Mouse (Mus musculus) embryonic facial prominence, embryonic 12.5 days (tissue): ENCODE results near the gene Fchsd2. TPM values are rescaled to one million over a fixed set of nuclear protein-coding genes. Genes with fewer than 3 reads are reported as not detected.

Experiments
- ATAC-seq: fragments of 200-750 bp; cut with Nextera tagmentation; 2 replicates; pipeline ENCODE4 v1.8.0; 2017; ENCODE audit not compliant: insufficient number of reproducible peaks, insufficient read depth, low FRiP score, low TSS enrichment
- H3K27ac ChIP-seq: fragments of 300-500 bp; sonication (generic); 2 replicates; pipeline ENCODE4 v1.5.1; 2016; ENCODE audit warnings: mild to moderate bottlenecking
- H3K27me3 ChIP-seq: fragments of 300-500 bp; sonication (generic); 2 replicates; pipeline ENCODE4 v1.6.1; 2016; ENCODE audit warnings: mild to moderate bottlenecking, moderate library complexity
- H3K36me3 ChIP-seq: fragments of 300-500 bp; sonication (generic); 2 replicates; pipeline ENCODE4 v1.6.1; 2016; ENCODE audit warnings: mild to moderate bottlenecking
- H3K4me1 ChIP-seq: fragments of 300-500 bp; sonication (generic); 2 replicates; pipeline ENCODE4 v1.6.1; 2016
- H3K4me2 ChIP-seq: fragments of 300-500 bp; sonication (generic); replicated peaks from 2 replicates; pipeline ENCODE4 v1.6.1; 2016; ENCODE audit warnings: mild to moderate bottlenecking, moderate library complexity
- H3K4me3 ChIP-seq: fragments of 300-500 bp; sonication (generic); 2 replicates; pipeline ENCODE4 v1.5.1; 2016; ENCODE audit warnings: mild to moderate bottlenecking
- H3K9ac ChIP-seq: fragments of 300-500 bp; sonication (generic); 2 replicates; pipeline ENCODE4 v1.6.1; 2016; ENCODE audit warnings: mild to moderate bottlenecking, moderate library complexity
- H3K9me3 ChIP-seq: fragments of 300-500 bp; sonication (generic); 2 replicates; pipeline ENCODE4 v1.6.1; 2016; ENCODE audit warnings: mild to moderate bottlenecking, moderate library complexity
- WGBS: fragments of 180-500 bp; shearing (Covaris S2); methylation state at CpG from one replicate; pipeline ENCODE4 v1.1.7; 2016; 5-methylcytosine and 5-hydroxymethylcytosine counted together
- polyA plus RNA-seq: library from polyadenylated mRNA; unstranded; fragments of >200 nt; fragmentation: Nextera tagmentation; extraction: Ambion mirVana; gene quantifications from 2 replicates; pipeline ENCODE4 v1.2.1, GENCODE M21; 2016

Fchsd2 gene
- polyA plus RNA-seq, 1 experiment from 2014 or later = 29.4 TPM

GRCm38 (mm10) chr7:101083562-101084166, 9.0 kb upstream of the Fchsd2 start:
- 78% methylated on average over 9 of the region's 9 CpGs for WGBS
- Histone ChIP-seq H3K36me3 (no peaks in the 10 kb centered on the region), H3K4me3 (no peak overlapping the region), H3K27ac (no peak overlapping the region), H3K4me2 (no peak overlapping the region), H3K27me3 (no peaks in the 10 kb centered on the region), H3K4me1 (no peaks in the 10 kb centered on the region), H3K9me3 (no peaks in the 10 kb centered on the region), H3K9ac (no peak overlapping the region)
- no peak for ATAC-seq

- Histone ChIP-seq H3K4me2 (no peak overlapping the region), H3K36me3 (no peaks in the 10 kb centered on the region), H3K9me3 (no peaks in the 10 kb centered on the region), H3K9ac (no peak overlapping the region), H3K4me3 (no peak overlapping the region), H3K27ac (no peak overlapping the region), H3K4me1 (no peaks in the 10 kb centered on the region), H3K27me3 (no peaks in the 10 kb centered on the region)
- ATAC-seq = no peak
- WGBS = 86% methylated on average over 4 of the region's 4 CpGs
These were observed 7.7 kb upstream of the Fchsd2 start for GRCm38 (mm10) chr7:101084816-101085456.

GRCm38 (mm10) chr7:101085779-101086178, 6.9 kb upstream of the Fchsd2 start:
- Histone ChIP-seq H3K36me3 (no peaks in the 10 kb centered on the region), H3K4me3 (no peak overlapping the region), H3K9me3 (no peaks in the 10 kb centered on the region), H3K9ac (no peak overlapping the region), H3K27me3 (no peaks in the 10 kb centered on the region), H3K4me2 (no peak overlapping the region), H3K4me1 (no peaks in the 10 kb centered on the region), H3K27ac (no peak overlapping the region)
- WGBS = 64% methylated on average over 4 of the region's 4 CpGs
- ATAC-seq = no peak

GRCm38 (mm10) chr7:101088687-101089086, 4.0 kb upstream of the Fchsd2 start:
- H3K36me3 ChIP-seq = no peaks in the 10 kb centered on the region
- no peak overlapping the region for H3K27ac ChIP-seq
- WGBS = 78% methylated on average over 4 of the region's 4 CpGs
- no peaks in the 10 kb centered on the region for H3K4me1 ChIP-seq
- no peak overlapping the region for H3K9ac ChIP-seq
- H3K9me3 ChIP-seq = no peaks in the 10 kb centered on the region
- no peak overlapping the region for H3K4me3 ChIP-seq
- H3K4me2 ChIP-seq = no peak overlapping the region
- no peaks in the 10 kb centered on the region for H3K27me3 ChIP-seq
- no peak for ATAC-seq

GRCm38 (mm10) chr7:101089242-101089641, 3.4 kb upstream of the Fchsd2 start:
- WGBS = 74% methylated on average over 3 of the region's 3 CpGs
- H3K36me3 ChIP-seq = no peaks in the 10 kb centered on the region
- no peak for ATAC-seq
- no peaks in the 10 kb centered on the region for H3K27me3 ChIP-seq
- no peak overlapping the region for H3K4me2 ChIP-seq
- no peak overlapping the region for H3K4me3 ChIP-seq
- H3K27ac ChIP-seq = no peak overlapping the region
- H3K9me3 ChIP-seq = no peaks in the 10 kb centered on the region
- no peak overlapping the region for H3K9ac ChIP-seq
- H3K4me1 ChIP-seq = no peaks in the 10 kb centered on the region

DNA sequence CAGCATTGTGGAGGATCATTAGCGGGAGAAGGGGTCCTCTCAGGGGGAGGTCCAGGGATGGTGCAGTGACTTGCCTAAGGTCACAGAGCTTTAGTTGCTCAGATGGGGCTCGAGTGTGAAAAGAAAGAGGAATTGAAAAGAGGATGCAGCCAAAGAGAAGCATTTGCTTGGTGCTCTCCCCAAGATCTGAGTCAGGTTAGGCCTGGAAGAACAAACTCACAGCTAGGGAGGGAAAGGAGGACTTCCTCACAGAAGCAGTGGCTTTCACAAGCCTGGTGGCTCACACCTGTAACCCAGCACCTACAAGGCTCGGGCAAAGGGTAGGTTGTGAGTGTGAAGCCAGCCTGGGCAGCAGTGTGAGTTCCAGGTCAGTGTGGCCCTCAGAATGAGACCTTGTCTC, 568 bp downstream of the Fchsd2 start:
- Histone ChIP-seq H3K4me1 (no peaks in the 10 kb centered on the region), H3K27me3 (no peaks in the 10 kb centered on the region), H3K9me3 (no peaks in the 10 kb centered on the region), H3K27ac (no peak overlapping the region), H3K9ac (no peak overlapping the region), H3K4me2 (no peak overlapping the region), H3K36me3 (no peaks in the 10 kb centered on the region), H3K4me3 (no peak overlapping the region)
- no peak for ATAC-seq
- WGBS = 59% methylated on average over 3 of the region's 3 CpGs

DNA sequence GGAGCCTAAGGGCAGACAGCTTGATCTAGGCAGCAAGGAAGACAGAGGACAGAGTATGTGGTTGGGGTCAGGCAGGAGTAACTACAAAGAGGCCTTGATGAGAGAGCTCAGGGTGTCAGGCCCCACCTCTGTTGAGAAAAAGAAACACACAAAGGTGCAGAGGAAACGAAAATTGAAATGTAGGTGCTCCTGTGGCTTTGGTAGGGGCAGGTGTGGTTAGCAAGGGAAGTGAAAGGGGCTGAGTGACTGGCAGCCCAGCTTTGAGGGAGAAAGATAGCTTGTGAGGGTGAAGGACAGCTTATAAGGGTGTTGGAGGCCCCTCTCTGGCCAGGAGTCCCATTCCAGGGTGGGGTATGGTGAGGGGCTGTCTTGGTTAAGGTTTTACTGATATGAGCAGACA, 2.1 kb downstream of the Fchsd2 start:
- Histone ChIP-seq H3K4me1 (no peaks in the 10 kb centered on the region), H3K27me3 (no peaks in the 10 kb centered on the region), H3K36me3 (no peaks in the 10 kb centered on the region), H3K27ac (no peak overlapping the region), H3K9me3 (no peaks in the 10 kb centered on the region), H3K4me2 (no peak overlapping the region), H3K9ac (no peak overlapping the region), H3K4me3 (no peak overlapping the region)
- WGBS = 23% methylated on average over 1 of the region's 1 CpGs
- ATAC-seq = no peak

DNA sequence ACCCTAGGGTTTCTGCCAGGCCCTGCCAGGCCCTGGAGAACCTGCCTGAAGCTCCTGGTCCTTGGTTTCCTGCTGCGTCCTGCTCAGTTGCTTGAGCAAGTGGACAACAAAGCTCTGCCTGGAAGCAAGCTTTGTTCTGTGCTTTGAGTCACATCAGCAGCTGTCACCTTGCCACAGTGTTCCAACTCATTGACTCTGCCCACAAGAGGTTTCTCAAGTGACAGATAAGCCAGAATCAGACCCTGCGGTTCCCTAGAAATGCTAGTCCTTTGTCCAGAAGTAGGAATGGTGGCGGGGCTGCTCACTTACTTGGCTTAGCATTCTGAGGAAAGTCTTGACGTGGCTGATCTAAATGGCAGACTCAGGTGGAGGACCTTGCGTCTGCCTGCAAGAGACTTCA, 2.9 kb downstream of the Fchsd2 start:
- Histone ChIP-seq H3K27me3 (no peaks in the 10 kb centered on the region), H3K9me3 (no peaks in the 10 kb centered on the region), H3K4me1 (no peaks in the 10 kb centered on the region), H3K27ac (no peak overlapping the region), H3K36me3 (no peaks in the 10 kb centered on the region), H3K4me2 (no peak overlapping the region), H3K9ac (no peak overlapping the region), H3K4me3 (no peak overlapping the region)
- WGBS = 80% methylated on average over 5 of the region's 5 CpGs
- no peak for ATAC-seq

DNA sequence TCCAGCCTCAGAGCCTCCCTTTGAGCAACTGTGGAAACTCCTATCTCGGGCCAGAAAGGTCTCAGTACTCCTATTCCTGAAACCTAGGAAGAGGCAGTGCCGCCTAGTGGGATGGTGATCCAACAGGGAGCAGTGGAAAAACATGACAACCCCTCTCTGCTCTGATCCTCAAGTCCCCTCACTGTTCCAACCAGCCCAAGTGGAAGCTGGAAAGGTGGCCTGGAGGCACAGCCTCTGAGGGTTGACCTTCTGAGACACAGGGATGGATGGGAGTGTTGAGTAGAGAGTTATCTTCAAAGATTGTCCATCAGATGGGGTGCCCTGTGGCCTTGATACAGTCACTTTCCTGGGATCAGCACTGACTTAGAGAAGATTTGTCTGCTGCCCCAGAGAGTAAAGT, 3.9 kb downstream of the Fchsd2 start:
- H3K4me2 ChIP-seq = no peak overlapping the region
- H3K4me3 ChIP-seq = no peak overlapping the region
- no peaks in the 10 kb centered on the region for H3K27me3 ChIP-seq
- no peak overlapping the region for H3K9ac ChIP-seq
- ATAC-seq = no peak
- WGBS = 78% methylated on average over 2 of the region's 2 CpGs
- H3K27ac ChIP-seq = no peak overlapping the region
- H3K36me3 ChIP-seq = no peaks in the 10 kb centered on the region
- H3K9me3 ChIP-seq = no peaks in the 10 kb centered on the region
- no peaks in the 10 kb centered on the region for H3K4me1 ChIP-seq

GRCm38 (mm10) chr7:101097084-101097483, 4.4 kb downstream of the Fchsd2 start:
- Histone ChIP-seq H3K9ac (no peak overlapping the region), H3K4me3 (no peak overlapping the region), H3K9me3 (no peaks in the 10 kb centered on the region), H3K4me1 (no peaks in the 10 kb centered on the region), H3K36me3 (no peaks in the 10 kb centered on the region), H3K27ac (no peak overlapping the region), H3K4me2 (no peak overlapping the region), H3K27me3 (no peaks in the 10 kb centered on the region)
- WGBS = 50% methylated on average over 3 of the region's 3 CpGs
- ATAC-seq = no peak

DNA sequence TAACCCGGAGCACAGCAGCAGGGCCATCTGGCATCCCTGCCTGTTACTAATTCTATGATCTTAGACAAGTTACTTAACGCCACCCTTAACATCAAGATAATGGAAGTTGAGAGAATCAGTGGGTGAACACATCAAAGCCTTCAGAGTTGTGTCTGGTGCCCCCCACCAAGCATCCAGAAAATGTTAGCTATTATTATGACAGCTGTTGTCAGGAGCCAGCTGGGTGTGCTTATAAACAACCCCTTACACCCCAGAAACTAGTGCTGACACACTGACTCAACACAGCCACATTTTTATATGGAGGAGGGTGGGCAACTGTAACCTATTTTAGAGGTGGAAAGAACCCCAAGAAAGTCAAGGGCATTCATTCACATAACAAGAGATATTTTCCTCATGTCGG, 7.3 kb downstream of the Fchsd2 start:
- H3K36me3 ChIP-seq = no peaks in the 10 kb centered on the region
- WGBS = 62% methylated on average over 3 of the region's 3 CpGs
- ATAC-seq = no peak
- H3K4me1 ChIP-seq = no peaks in the 10 kb centered on the region
- no peaks in the 10 kb centered on the region for H3K9me3 ChIP-seq
- H3K27me3 ChIP-seq = no peaks in the 10 kb centered on the region
- H3K4me2 ChIP-seq = no peak overlapping the region
- no peak overlapping the region for H3K27ac ChIP-seq
- H3K4me3 ChIP-seq = no peak overlapping the region
- H3K9ac ChIP-seq = no peak overlapping the region

- no peak overlapping the region for H3K4me2 ChIP-seq
- H3K27ac ChIP-seq = no peak overlapping the region
These were observed 8.6 kb downstream of the Fchsd2 start for GRCm38 (mm10) chr7:101101156-101101691.

More at GRCm38 (mm10) chr7:101101156-101101691, 8.6 kb downstream of the Fchsd2 start:
- ATAC-seq = no peak
- Histone ChIP-seq H3K9me3 (no peaks in the 10 kb centered on the region), H3K4me1 (no peaks in the 10 kb centered on the region), H3K27me3 (no peaks in the 10 kb centered on the region), H3K4me3 (no peak overlapping the region), H3K9ac (no peak overlapping the region), H3K36me3 (no peaks in the 10 kb centered on the region)
- 57% methylated on average over 10 of the region's 10 CpGs for WGBS
